Mouse (Mus musculus) E14TG2a.4 (cell line): ENCODE measurements around the gene BC016579.

ENCODE experiments used
- CTCF ChIP-seq: conservative IDR thresholded peaks from 2 replicates; pipeline ENCODE4 v1.5.1; 2014; ENCODE audit warnings: low read length
- POU5F1 ChIP-seq: IDR thresholded peaks from 2 replicates; pipeline ENCODE4 v1.6.1; 2014; ENCODE audit warnings: low read length, borderline replicate concordance

GRCm38 (mm10) chr16:45644380-45644779, 9.5 kb downstream of the BC016579 start:
- no peak for TF ChIP-seq CTCF
- TF ChIP-seq POU5F1 = no peak
